Mouse (Mus musculus): Measurements from ENCODE around the gene Olfr1222. TPM values are rescaled to one million over a fixed set of nuclear protein-coding genes. Genes with fewer than 3 reads are reported as not detected.
"Not testable (repeated sequence)": the region's sequence is repeated elsewhere in the genome, so short reads cannot be mapped to it uniquely, and the experiment has no call there.

Olfr1222 gene
- not detected in 2 replicates for polyA plus RNA-seq (2015; fragmentation: Nextera tagmentation; extraction: Ambion mirVana)

DNA sequence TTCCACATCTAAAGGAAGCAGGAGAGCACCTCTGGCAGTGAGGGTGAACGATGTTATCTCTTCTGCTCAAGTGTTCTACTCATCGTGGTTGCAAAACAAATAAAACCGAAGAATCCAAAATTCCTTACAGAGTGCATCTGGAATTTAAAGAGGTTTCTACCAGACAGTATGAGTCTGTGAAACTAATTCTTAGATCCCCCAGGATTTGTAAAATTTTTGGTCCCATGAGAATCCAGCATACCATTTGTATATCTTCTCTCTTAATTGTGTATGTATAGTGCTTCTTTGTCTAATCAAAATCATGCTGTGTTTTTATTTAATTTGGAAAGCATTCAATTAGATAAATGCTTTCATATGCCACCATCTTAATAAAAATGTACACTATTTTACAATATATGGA, at the start of gene Olfr1222:
Gene Olfr1222 (minus strand): TSS at position 101 of the 400 bp plus-strand sequence.
- Histone ChIP-seq H3K9me3 (no peaks in the 10 kb centered on the region), H3K27me3 (no peaks in the 10 kb centered on the region), H3K4me1 (no peaks in the 10 kb centered on the region), H3K4me2 (replicated peaks) (no peak within 1 kb of the TSS), H3K36me3 (no peaks in the 10 kb centered on the region), H3K27ac (no peak within 1 kb of the TSS), H3K4me3 (no peak within 1 kb of the TSS), H3K9ac (no peak within 1 kb of the TSS)
- WGBS, result 85% methylated on average over 3 of the region's 3 CpGs
- ATAC-seq (ENCODE audit: low FRiP score, low read depth), result no peak

GRCm38 (mm10) chr2:89174569-89174968, 41.7 kb upstream of the Olfr1222 start, which contains the start of gene Olfr1225:
Gene Olfr1225 (minus strand): TSS chr2:89174669.
- H3K4me2 ChIP-seq (replicated peaks), result no peak within 1 kb of the TSS
- no peak within 1 kb of the TSS for H3K4me3 ChIP-seq
- 84% methylated on average over 1 of the region's 1 CpGs for WGBS
- H3K36me3 ChIP-seq, result no peaks in the 10 kb centered on the region
- no peaks in the 10 kb centered on the region for H3K9me3 ChIP-seq
- ATAC-seq (ENCODE audit: low FRiP score, low read depth), result no peak
- no peak within 1 kb of the TSS for H3K27ac ChIP-seq
- H3K27me3 ChIP-seq, result no peaks in the 10 kb centered on the region
- no peak within 1 kb of the TSS for H3K9ac ChIP-seq
- H3K4me1 ChIP-seq, result no peaks in the 10 kb centered on the region

GRCm38 (mm10) chr2:89164711-89165110, 31.9 kb upstream of the Olfr1222 start:
- H3K36me3 ChIP-seq; H3K27ac ChIP-seq; H3K9me3 ChIP-seq; H3K4me3 ChIP-seq; H3K9ac ChIP-seq; H3K4me2 ChIP-seq (replicated peaks); H3K4me1 ChIP-seq; ATAC-seq (ENCODE audit: low FRiP score, low read depth); H3K27me3 ChIP-seq: not testable (repeated sequence)
- WGBS, result 87% methylated on average over 4 of the region's 4 CpGs

DNA sequence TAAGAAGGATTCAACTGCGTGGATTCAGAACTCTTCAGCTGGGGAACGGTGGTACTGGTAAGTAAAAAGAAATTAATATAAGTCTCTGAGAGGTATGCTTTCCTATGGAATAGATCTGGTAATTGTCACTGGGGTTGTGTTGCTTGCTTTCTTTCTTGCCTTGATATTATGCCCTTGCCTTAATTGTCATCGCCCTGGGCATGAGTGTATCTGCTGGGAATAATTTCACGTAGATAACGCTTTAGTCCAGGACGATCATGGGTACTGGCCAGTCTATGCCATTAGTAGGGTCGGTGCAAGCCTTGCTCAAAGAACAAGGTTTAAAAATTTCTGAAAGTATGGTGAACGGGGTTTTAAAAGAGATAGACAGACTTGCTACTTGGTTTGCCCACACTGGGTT, 31.1 kb upstream of the Olfr1222 start, which contains the start of gene Olfr1224-ps1:
Gene Olfr1224-ps1 (minus strand): TSS at position 101 of the 400 bp plus-strand sequence.
- not testable (repeated sequence) for H3K4me3 ChIP-seq; H3K9me3 ChIP-seq; H3K27me3 ChIP-seq; ATAC-seq (ENCODE audit: low FRiP score, low read depth); H3K36me3 ChIP-seq; H3K9ac ChIP-seq; H3K27ac ChIP-seq; H3K4me2 ChIP-seq (replicated peaks); H3K4me1 ChIP-seq
- 90% methylated on average over 8 of the region's 8 CpGs for WGBS

DNA sequence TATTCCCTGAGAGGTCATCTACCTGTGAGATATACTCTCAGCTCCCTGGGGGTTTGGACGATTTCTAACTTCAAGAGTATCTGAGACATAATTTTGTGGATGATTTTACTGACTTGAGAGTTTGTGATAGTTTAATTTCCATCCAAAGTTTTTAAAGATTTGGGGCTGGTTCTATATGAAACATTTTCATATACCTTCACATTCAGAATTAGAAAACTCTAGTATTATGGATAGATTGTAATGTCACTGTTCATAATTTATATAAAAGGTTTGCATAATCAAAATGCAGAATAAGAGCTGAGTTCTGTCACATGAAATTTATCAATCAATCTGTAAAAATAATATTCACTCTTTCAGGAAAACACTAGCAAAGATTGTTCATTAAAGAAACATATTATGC, 18.6 kb upstream of the Olfr1222 start, which contains the start of gene Olfr1223:
Gene Olfr1223 (minus strand): TSS at position 101 of the 400 bp plus-strand sequence.
- no peak within 1 kb of the TSS for H3K4me3 ChIP-seq
- ATAC-seq (ENCODE audit: low FRiP score, low read depth), result no peak
- no peak within 1 kb of the TSS for H3K27ac ChIP-seq
- 70% methylated on average over 1 of the region's 1 CpGs for WGBS
- H3K4me1 ChIP-seq, result no peaks in the 10 kb centered on the region
- no peak within 1 kb of the TSS for H3K9ac ChIP-seq
- H3K27me3 ChIP-seq, result no peaks in the 10 kb centered on the region
- no peaks in the 10 kb centered on the region for H3K9me3 ChIP-seq
- no peaks in the 10 kb centered on the region for H3K36me3 ChIP-seq
- no peak within 1 kb of the TSS for H3K4me2 ChIP-seq (replicated peaks)

DNA sequence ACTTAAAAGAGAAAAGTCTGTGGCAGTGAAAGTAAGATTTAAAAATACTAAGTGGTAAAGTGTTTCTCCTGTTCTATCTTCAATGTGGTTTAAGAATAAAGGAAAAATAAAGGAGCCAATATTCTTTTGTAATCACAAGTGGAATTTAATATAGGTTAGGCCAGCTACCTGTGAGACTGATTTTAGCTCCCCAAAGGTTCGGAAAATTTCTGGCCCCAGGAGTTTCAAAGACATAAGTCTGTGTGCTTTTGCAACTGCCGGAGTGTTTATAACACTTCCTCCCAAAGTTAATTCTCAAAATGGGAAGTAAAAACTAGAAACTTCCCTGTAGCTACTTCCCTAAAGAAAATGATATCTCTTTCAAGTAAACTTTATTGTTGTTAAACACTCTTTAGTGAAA, 15.7 kb downstream of the Olfr1222 start, which contains the start of gene Olfr1221:
Gene Olfr1221 (minus strand): TSS at position 101 of the 400 bp plus-strand sequence.
- ATAC-seq (ENCODE audit: low FRiP score, low read depth), result no peak
- Histone ChIP-seq H3K9ac (no peak within 1 kb of the TSS), H3K4me2 (replicated peaks) (no peak within 1 kb of the TSS), H3K27ac (no peak within 1 kb of the TSS), H3K4me1 (no peaks in the 10 kb centered on the region), H3K4me3 (no peak within 1 kb of the TSS), H3K27me3 (no peaks in the 10 kb centered on the region), H3K36me3 (no peaks in the 10 kb centered on the region), H3K9me3 (no peaks in the 10 kb centered on the region)
- WGBS, result 89% methylated on average over 2 of the region's 2 CpGs

DNA sequence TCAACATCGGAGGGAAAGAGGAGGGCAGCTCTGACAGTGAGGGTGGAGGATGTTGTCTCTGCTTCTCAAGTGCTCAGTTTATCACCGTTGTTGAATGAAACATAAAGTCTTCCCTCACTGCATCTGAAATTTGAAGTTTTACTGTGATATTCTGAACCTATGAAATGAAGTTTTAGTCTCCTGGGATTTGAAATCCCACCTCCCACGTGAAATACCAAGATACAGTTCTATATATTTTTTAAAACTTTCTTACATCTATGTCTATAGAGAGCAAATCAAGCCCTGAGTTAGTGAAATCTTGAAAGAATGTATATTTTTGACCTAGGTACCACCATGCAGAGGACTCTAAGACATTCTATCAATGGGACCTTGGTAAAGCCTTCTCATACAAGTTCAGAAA, 26.1 kb downstream of the Olfr1222 start, which contains the start of gene Olfr1220:
Gene Olfr1220 (minus strand): TSS at position 101 of the 400 bp plus-strand sequence.
- ATAC-seq (ENCODE audit: low FRiP score, low read depth), result no peak
- H3K27me3 ChIP-seq, result no peaks in the 10 kb centered on the region
- WGBS, result 74% methylated on average over 3 of the region's 3 CpGs

GRCm38 (mm10) chr2:89105651-89106050, 27.2 kb downstream of the Olfr1222 start:
- H3K4me1 ChIP-seq, result no peaks in the 10 kb centered on the region
- ATAC-seq (ENCODE audit: low FRiP score, low read depth), result no peak
- H3K27me3 ChIP-seq, result no peaks in the 10 kb centered on the region
- no peak overlapping the region for H3K4me3 ChIP-seq
- no peaks in the 10 kb centered on the region for H3K9me3 ChIP-seq
- H3K4me2 ChIP-seq (replicated peaks), result no peak overlapping the region
- no peaks in the 10 kb centered on the region for H3K36me3 ChIP-seq
- H3K27ac ChIP-seq, result no peak overlapping the region
- H3K9ac ChIP-seq, result no peak overlapping the region

More for the DNA sequence above, 26.1 kb downstream of the Olfr1222 start, which contains the start of gene Olfr1220:
- no peak within 1 kb of the TSS for H3K4me3 ChIP-seq
- H3K4me2 ChIP-seq (replicated peaks), result no peak within 1 kb of the TSS
- no peaks in the 10 kb centered on the region for H3K4me1 ChIP-seq
- no peak within 1 kb of the TSS for H3K9ac ChIP-seq
- H3K9me3 ChIP-seq, result no peaks in the 10 kb centered on the region
- no peak within 1 kb of the TSS for H3K27ac ChIP-seq
- no peaks in the 10 kb centered on the region for H3K36me3 ChIP-seq

- H3K9ac ChIP-seq, result no peak overlapping the region
- H3K27ac ChIP-seq, result no peak overlapping the region
- H3K4me3 ChIP-seq, result no peak overlapping the region
- no peaks in the 10 kb centered on the region for H3K27me3 ChIP-seq
- ATAC-seq (ENCODE audit: low FRiP score, low read depth), result no peak
- no peaks in the 10 kb centered on the region for H3K4me1 ChIP-seq
- H3K9me3 ChIP-seq, result no peaks in the 10 kb centered on the region
- no peak overlapping the region for H3K4me2 ChIP-seq (replicated peaks)
- 96% methylated on average over 1 of the region's 1 CpGs for WGBS
- no peaks in the 10 kb centered on the region for H3K36me3 ChIP-seq
Observed at GRCm38 (mm10) chr2:89093848-89094247, 39.0 kb downstream of the Olfr1222 start.

- 60% methylated on average over 1 of the region's 1 CpGs for WGBS
- no peak for ATAC-seq (ENCODE audit: low FRiP score, low read depth)
Observed at GRCm38 (mm10) chr2:89083413-89083812, 49.4 kb downstream of the Olfr1222 start, which contains the start of gene Olfr1219. Gene Olfr1219 (minus strand): TSS chr2:89083513.

GRCm38 (mm10) chr2:89081487-89081886, 51.4 kb downstream of the Olfr1222 start:
- H3K27me3 ChIP-seq, result no peaks in the 10 kb centered on the region
- no peak for ATAC-seq (ENCODE audit: low FRiP score, low read depth)
- H3K27ac ChIP-seq, result no peak overlapping the region
- H3K4me3 ChIP-seq, result no peak overlapping the region
- H3K4me1 ChIP-seq, result no peaks in the 10 kb centered on the region
- H3K36me3 ChIP-seq, result no peaks in the 10 kb centered on the region
- H3K4me2 ChIP-seq (replicated peaks), result no peak overlapping the region
- no peak overlapping the region for H3K9ac ChIP-seq
- H3K9me3 ChIP-seq, result no peaks in the 10 kb centered on the region

More at GRCm38 (mm10) chr2:89083413-89083812, 49.4 kb downstream of the Olfr1222 start, which contains the start of gene Olfr1219:
- H3K9ac ChIP-seq, result no peak within 1 kb of the TSS
- H3K36me3 ChIP-seq, result no peaks in the 10 kb centered on the region
- H3K4me1 ChIP-seq, result no peaks in the 10 kb centered on the region
- no peaks in the 10 kb centered on the region for H3K27me3 ChIP-seq
- no peak within 1 kb of the TSS for H3K27ac ChIP-seq
- no peak within 1 kb of the TSS for H3K4me2 ChIP-seq (replicated peaks)
- H3K9me3 ChIP-seq, result no peaks in the 10 kb centered on the region
- H3K4me3 ChIP-seq, result no peak within 1 kb of the TSS

All from limb, embryonic 13.5 days (tissue).